Mouse (Mus musculus): ENCODE measurements at regions not wholly inside any gene's neighbourhood (a gene's known extent, or its start where the extent isn't known, plus 50 kb on each side); places are given as distances from the start of the nearest gene placed in this dataset.

DNA sequence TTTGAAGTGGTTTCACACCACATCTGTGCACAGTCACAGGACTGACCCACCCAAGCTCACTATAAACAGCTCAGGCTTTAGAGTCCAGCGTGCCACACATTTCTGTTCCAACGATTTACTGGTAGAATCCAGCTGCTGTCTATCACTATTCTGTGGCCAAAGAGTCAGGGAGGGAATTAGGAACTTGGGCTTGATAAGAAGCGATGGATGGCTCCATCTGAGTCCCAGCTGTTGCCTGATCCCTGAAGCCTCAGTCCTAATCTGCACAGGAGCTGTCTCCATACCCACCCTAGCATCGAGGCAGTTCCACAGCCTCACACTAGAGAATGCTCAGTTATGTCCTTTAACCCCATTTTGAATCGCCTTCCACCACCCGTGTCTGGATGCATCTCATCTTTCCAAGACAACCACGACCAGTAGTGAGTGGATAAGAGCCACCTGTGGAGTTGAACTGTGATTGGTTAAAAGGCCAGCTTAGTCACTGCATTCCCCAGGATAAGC lies 173.0 kb downstream of the Fndc1 start:
- TF ChIP-seq POLR2A (IDR thresholded peaks at IDR 0.05; ENCODE audit: extremely low read depth, insufficient read depth, low read length) = no peak
- no peak for TF ChIP-seq CTCF (IDR thresholded peaks at IDR 0.05; ENCODE audit: low read depth, low read length)
